Mouse (Mus musculus) cerebellum, adult 2 months (tissue): ENCODE measurements around the gene E2f4.

Experiments
- CTCF ChIP-seq: fragments of 200-500 bp; IDR thresholded peaks from 2 replicates; pipeline ENCODE4 v1.5.1; 2011; ENCODE audit warnings: low read depth, mild to moderate bottlenecking, control low read depth, low read length, moderate library complexity, borderline replicate concordance; ENCODE audit not compliant: insufficient read depth
- POLR2A ChIP-seq: fragments of 200-500 bp; IDR thresholded peaks from 2 replicates; pipeline ENCODE4 v1.6.1; 2011; ENCODE audit warnings: low read length, control low read depth, borderline replicate concordance; ENCODE audit not compliant: insufficient read depth

GRCm38 (mm10) chr8:105346611-105347427 lies 49.4 kb downstream of the E2f4 start:
- TF ChIP-seq POLR2A (no peak), CTCF (no peak)
